Mouse (Mus musculus): ENCODE data around the gene Prrc2b. TPM values are rescaled to one million over a fixed set of nuclear protein-coding genes. Genes with fewer than 3 reads are reported as not detected.
A peak's percentile ranks its signal among the peaks of the same experiment; 100 is the strongest.

The Prrc2b gene
- total RNA-seq, 2 experiments from 2014 or later: 271 to 276 TPM

DNA sequence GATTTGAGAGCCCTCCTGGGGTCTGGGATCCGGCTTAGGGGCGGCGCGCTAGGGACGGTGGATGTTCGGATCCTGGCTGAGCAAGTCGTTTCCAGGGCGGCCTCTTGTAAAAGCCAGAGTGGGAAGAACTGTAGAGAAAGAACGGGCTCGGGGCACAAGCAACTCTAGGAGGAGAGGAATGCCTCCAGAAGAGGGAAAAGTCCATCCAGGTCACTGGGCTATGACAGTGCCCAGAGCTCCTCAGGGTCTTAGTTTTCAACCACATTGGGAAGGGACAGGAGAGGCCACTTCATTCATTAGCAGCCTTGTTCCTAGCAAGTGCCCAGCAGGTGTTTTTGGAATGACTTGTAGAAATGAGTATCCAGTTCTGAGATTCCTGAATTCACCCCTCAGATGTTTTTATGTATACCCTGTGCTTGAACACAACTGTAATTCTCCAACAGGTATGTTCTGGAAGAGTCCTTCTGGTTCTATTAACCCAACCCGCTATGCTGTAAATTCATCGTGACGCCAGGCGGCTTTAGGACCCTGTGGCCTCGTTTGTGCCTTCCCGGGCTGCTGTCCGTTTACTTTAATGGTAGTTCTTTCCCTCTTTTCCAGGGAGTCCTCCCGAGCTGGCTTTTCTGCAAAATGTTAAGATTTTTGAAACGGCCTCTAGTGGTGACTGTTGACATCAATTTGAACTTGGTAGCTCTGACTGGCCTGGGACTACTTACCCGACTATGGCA, 86.0 kb downstream of the Prrc2b start:
- peak in 1 of 2 experiments; percentile 26 for DNase-seq

DNA sequence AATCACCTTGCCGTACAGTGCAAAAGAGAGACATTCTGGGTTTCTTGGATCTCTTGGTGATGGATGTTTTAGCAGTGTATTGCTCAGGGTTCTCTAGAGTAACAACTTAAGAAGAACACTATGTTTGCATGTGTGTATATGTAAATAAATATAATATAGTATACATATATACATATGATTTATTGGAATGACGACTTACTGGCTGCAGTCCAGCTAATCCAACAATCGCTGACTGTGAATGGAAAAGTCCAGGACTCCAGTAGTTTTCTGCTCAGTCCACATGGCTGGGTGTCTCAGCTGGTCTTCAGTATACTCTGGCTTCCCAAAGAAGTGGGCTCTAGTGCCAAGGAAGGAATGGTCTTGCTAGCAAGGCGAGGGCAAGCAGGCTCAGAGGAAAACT, 86.7 kb downstream of the Prrc2b start:
- no peak for DNase-seq

DNA sequence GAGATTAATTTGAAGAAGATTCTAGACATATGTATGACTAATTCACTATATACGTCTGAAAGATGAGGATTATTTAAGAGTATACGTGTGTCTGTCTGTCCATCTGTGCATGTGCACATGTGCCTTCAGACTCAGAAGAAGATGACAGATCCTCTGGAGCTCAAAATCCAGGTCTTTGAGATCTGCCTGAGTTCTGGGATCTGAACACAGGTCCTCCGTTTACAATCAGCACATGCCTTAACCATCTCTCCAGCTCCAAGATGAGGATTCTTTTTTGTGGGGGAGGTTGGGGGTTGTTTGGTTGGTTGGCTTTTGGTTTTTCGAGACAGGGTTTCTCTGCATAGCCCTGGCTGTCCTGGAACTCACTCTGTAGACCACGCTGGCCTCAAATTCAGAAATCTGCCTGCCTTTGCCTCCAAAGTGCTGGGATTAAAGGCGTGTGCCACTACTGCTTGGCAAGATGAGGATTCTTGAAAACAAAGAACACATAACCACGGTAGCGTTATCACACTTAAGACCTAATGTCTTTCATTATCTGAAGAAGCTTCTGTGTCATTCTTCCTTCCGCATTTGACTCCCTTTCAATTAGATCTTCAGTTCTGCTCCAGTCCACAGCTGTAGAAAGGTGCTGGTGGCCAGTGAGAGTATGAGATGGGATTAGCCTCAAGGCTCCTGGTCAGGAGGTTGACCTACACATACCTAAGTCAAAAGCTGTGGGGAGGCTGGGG, 88.0 kb downstream of the Prrc2b start:
- no peak for DNase-seq

DNA sequence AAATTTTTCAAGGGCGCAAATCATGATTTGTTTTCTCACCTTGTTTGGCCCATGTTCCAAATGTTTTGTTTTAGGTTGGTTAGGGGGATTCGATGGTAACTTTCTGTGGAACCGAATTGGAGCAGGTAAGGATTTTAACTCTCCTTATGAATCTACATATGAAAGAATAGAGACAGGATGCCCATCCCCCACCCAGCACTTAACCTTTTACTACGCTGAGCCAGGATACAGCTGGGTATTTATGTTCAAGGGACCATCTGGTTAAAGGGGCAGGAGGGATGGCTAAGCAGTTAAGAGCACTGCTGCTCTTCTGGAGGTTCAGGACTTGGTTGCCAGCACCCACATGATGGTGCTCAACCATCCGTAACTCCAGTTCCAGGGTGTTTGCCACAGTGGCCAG, 89.7 kb downstream of the Prrc2b start:
- no peak for DNase-seq

DNA sequence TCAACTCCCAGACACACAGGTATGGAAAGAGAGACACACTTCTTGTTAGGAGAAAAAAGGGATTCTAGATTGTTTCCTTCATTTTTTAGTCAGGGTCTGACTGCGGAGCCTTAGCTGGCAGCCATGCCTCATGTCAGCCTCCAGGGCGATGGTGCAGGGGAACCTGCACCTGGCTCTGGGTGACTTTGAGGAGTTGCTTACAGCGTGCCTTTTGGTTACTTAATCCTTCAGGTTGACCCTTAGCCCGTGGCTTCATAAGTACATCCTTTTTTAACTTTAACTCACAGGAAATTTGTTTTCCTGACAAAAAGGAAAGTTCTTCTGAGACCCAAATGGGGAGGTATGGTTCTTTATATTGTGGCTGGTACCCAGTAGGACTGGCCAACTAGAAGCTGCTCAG, 92.1 kb downstream of the Prrc2b start:
- no peak for DNase-seq

DNA sequence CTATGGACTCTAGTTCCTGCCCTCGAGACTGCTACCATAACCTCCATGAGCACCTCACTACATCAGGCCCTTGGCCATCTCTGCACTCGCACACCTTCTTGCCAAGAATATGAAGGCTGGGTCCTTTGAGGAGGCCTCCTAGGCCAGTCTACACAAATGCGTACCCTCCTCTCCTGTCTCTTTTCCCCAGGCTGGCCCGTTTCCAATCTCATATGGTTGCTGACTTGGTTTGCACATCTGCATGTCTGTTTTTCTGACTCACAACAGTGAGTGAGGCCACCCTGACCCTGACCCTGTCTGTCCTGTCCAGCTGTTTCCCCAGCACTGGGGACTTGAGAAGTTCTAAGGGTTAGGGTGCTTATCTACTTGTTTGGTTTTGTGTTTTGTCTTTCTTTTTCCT, 95.9 kb downstream of the Prrc2b start:
- DNase-seq: no peak

DNA sequence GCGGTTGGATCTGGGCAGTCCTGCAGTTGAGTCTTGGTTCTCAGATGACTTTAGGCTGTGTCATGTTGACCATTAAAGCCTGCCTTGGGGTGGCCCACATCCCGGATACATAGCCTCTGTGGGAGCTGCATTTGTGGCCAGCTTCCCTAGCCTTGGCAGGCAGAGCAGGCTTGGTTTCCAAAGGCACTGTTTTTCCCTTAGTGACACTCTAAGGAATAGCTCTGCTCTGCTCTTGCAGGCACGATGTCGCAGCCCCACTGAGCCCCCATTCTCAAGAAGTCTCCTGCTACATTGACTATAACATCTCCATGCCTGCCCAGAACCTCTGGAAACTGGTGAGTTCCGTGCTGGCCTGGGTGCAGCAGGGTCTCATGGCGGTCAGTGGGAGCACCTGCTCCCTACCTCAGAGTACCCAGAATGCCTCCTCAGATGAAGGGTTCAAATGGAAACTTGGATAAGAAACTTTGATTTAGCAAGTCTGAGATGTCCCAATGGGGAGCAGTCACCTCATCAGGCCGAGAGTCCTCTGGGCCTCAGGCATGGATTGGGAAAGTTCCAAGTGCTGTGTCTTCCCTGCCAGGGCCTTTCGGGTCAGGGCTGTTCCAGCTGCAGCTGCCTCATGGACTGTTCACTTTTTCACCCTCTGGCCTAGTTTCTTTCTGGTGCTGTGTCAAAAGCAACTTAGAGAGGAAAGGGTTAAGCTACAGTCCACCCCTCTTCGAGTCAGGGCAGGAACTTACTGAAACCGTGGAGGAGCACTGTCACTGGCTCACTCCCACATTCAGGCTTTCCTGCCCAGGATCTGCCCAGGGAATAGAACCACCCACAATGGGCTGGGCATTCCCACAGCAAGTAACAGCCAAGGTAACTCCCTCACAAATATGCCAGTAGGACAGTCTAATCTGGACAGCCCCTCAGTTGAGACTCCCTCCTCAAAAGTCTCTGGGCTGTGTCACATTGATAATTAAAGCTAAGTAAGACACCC, 97.8 kb downstream of the Prrc2b start:
- no peak for DNase-seq

DNA sequence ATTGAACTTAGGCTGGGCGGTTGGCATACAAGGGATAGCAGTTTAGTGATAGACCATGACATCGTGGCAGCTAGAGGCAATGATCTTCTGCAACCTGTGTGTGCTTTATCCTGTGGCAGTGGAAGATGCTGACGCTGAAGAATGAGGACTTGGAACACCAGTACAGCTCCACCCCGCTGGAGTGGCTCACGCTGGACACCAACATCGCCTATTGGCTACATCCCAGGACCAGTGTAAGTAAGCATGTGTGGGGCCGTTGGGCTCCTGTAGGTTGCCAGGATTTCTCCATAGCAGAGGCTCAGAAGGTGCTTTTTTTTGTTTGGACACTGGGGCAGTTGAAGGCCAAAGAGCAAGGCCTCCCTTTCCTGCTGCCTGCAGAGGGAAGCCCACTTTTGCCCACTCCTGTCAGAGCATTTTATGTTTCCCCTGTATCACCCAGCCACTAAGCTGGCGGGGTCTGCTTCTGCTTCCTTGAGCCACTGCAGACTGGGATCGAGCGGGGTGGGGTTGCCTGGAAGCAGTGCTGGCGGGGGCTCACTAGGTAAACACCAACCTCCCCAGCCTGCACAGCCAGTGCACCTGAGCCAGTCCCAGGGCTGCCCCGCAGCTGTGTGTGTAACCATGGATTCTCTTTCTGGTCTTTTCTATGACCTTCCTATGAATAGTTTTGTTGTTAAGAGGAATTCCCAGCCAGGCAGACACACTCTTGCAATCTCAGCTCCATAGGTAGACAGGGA, 101.1 kb downstream of the Prrc2b start:
- DNase-seq: no peak

DNA sequence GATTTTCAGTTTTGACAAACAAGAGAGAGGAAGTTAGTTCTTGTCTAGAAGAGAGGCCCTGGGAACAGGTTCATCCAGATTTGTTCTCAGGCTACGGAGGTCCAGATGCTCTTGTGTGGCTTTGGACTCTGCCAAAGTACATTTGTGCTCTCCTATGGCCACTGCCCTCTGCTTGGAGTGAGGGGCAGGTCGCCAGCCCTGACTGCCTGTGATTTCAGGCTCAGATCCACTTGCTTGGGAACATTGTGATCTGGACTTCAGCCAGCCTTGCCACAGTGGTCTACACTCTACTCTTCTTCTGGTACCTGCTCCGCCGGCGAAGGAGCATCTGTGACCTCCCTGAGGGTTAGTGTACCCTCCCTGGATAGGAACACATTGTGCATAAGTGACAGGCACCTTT, 101.8 kb downstream of the Prrc2b start:
- no peak for DNase-seq

DNA sequence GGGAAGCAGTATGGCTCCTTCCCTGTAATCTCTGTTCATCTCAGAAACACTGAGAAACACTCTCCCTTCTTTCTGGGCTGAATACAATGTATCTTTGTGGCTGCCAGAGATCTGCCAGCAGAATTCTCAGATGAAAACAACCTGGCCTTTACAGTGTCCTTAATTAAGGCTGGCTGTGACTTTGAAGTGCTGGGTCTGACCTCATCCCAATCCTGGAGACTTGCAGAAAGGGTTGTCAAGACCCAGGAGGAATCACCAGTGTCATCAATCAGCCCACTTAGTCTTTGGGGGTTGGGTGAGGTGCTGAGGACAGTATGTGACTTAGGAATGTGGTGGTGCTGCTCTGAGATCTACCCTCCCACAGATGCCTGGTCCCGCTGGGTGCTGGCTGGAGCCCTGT, 102.5 kb downstream of the Prrc2b start:
- DNase-seq: no peak

DNA sequence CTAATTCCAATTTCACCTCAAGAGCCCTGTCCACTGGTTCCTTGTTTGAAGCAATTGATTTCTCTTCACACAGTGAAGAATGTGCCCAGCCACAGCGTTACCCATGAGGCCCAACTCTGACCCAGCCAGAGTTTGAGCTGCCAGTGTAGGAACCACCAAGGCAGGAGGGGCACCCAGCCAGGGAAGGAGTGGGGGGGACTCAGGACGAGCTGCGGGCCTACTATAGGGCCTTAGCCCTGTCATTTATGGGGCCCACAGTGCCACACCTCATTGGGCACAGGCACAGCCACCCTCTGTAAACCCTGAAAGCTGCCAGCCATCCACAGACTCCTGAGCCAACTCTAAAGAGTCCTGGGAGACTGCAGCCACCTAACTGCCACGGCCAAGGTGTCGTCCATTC, 103.7 kb downstream of the Prrc2b start:
- no peak for DNase-seq

DNA sequence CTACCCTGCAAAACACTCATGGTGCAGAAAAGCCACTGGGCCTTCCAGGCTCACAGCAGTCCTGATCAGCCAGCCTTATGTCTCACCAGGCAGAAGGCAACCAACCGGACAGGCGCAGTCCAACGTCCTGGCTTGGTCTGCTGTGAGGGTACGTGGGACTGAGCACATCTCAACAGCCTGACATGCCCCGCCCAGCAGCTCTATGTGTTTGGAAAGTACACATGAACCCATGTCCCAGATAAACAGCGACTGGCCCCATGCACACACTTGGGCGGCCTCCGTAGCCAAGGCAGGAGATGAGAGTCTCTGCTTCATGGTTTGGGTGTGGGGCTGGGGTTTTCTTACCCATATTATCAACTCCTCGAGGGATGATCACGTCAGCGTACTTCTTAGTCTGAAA, 105.4 kb downstream of the Prrc2b start:
- DNase-seq: no peak

DNA sequence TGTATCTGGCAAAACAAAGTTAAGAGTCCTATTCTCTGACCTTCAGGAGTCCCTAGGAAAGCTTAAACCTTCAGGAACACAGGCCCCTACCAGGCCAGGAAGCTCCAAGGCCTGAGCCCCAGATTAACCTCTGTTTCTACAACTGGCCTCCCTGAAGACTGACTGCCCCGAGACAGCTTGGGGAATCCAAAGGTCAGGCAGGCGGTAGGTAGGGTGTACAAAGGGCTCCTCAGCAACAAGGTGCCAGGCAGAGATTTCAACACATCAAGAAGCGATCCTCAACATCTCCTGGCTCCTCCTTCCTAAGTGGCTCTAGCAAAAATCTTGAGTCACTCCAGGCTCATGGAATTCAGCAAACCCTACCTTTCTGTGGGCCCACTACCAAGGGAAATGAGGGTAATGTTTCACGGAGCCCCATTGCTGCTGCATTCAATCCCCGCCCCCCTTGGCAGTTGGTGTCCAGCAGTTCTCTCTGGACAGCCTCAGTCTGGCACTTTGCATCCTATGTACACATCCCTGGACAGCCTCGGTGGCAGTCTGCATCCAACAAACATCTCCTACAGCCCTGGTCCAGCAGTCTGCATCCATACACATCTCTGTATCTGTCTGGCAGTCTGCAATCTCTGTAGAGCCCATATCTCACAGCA, 108.1 kb downstream of the Prrc2b start:
- DNase-seq: no peak

DNA sequence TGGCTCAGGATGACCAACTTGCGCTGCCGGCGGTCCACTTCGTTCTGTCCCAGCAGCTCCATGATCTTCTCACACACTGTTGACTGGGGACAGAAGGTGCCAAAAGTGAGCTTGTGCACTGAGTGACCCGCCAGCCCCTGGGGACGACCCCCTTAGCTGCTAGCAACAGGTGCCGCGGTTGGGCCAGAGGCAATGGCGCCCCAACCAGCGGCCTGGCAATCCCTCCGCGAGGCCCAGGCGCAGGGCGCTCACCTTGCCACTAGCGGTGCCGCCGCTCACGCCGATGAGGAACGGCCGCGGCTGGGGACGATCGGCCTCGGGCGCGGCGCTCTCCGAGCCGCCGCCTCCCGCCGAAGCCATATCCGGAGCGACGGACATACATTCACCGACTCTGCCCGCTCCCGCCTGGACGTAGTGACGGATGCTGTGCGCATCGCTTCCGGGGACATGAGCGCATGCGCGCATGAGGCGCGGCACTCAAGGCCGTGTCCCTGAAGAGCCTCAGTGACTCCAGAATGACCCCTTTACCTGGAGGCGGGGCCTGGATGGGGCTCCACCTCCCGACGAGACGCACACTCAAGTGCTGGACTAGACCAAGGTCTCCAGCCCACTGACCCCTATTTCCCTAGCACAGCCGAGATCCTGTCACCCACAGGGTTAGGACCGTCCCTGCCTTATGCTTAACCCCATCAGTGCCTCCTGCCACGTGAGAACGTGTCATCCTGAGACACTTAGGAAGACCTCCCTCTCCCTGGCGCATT, 109.0 kb downstream of the Prrc2b start, which contains the start of gene Uck1:
Gene Uck1 (minus strand): TSS at position 503 of the 761 bp plus-strand sequence.
- DNase-seq: peak; percentile 87 to 88

DNA sequence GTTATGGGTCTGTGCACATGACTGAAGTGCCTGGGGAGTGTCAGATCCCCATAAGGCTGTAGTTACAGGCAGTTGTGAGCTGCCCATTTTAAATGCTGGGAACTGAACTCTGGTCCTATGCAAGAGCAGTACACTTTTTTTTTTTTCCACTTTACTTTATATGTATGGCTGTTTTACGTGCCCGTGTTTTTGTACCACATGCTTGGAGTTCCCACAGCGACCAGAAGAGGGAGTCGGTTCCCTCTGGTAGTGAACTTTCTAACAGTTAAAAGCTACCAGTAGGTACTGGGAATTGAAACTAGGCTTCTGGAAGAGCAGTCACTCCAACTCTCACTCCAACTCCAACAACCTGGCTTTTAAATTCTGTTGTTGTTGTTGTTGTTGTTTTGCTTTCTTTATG, 109.8 kb downstream of the Prrc2b start:
- DNase-seq: no peak

DNA sequence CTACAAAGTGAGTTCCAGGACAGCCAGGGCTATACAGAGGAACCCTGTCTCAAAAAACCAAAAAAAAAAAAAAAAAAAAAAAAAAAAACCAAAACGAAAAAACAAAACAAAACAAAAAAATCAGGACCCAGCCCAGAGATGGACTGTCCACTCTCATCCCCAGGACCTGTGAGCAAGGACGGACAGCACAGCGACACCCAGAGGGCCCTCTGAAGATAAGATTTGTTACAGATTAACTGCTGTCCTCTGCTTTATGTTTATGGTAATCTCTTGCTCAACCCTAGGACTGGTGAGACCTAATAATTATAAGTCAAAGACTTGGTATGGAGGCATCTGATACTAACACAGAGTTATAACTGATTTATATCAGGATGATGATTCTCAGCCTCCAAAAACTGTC, 124.9 kb downstream of the Prrc2b start:
- no peak for DNase-seq

DNA sequence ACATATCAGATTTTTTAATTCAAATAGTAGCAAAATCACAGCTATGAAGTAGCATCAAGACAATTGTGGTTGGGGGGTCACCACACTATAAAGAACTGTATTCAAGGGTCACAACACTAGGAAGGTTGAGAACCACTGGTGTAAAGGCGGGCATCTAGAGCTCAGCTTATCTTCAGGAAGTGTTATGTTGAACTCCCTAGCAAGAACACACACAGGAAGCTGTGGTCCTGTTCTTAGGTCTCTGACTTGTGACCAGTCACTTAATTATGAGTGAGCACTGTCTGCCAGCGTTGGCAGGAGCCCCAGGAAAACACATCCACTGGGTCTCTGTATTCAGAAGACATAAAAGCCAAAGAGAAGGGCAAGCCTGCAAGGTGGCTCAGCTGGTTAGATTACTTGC, 131.4 kb downstream of the Prrc2b start:
- no peak for DNase-seq

DNA sequence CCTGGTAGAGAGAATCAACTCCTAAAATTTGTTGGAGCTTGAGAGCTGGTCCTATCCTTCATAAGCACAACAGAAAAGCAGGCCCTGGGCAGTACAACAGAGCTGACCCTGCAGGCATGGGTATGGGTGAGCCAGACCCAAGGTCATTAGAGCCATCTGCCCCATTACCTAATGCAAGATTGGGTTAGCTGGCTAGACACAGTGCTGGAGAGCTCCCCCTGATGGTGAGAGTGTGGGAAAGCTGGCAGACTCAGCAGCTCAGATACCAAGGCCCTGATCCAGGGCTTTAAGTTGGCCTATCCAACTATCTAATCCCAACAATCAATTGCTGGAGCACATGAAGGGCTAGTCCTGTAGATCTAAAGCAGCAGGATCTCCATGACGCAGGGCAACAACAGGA, 131.8 kb downstream of the Prrc2b start:
- DNase-seq: peak; percentile 17 to 26

DNA sequence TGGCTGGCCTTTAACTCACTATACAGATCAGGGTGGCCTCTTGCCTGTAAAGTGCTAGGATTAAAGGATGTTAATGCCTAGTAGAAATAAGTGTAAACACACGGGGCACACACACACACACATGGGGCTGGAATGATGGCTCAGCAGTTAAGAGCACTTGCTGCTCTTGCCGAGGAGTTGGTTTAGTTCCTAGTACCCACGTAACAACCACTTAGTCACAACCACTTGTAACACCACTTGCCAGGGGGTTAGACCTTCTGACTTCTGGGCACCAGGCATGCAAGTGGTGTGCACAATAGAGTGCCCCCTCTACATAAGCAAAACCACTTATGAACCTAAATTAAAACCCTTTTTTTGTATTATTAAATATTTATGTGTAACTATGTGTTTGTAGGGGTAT, 133.1 kb downstream of the Prrc2b start:
- no peak for DNase-seq

Data from layer of hippocampus, postnatal 36 days (tissue).